Mouse (Mus musculus) left cerebral cortex, adult 2 months (tissue): ENCODE results near the gene Tbc1d14. TPM values are rescaled to one million over a fixed set of nuclear protein-coding genes. Genes with fewer than 3 reads are reported as not detected.

Experiments used
- DNase-seq, 2 experiments: peaks; one replicate each; pipeline ENCODE4 v3.0.0; 2021 to 2022; ENCODE audit warnings: low spot score in 2 of 2, mixed read lengths in 1 of 2; ENCODE audit errors: extremely low spot score in 1 of 2
- H3K27ac ChIP-seq: fragments of 200-600 bp; 2 replicates; pipeline ENCODE4 v1.8.1; 2022
- H3K4me3 ChIP-seq: fragments of 200-600 bp; 2 replicates; pipeline ENCODE4 v1.8.1; 2022
- CTCF ChIP-seq: fragments of 200-600 bp; IDR thresholded peaks from 2 replicates; pipeline ENCODE4 v1.8.1; 2022; ENCODE audit warnings: antibody characterized with exemption, mild to moderate bottlenecking, moderate library complexity
- intact Hi-C: fragments of 180-260 bp; cut with DNase I; formaldehyde crosslinking; loops from one replicate; pipeline ENCODE4 v1.15.1; 2025
- total RNA-seq, 2 experiments: library from RNA; stranded (reverse); gene quantifications; 2 replicates each; pipeline ENCODE4 v1.2.3; 2021

Gene Tbc1d14
- total RNA-seq, 2 experiments from 2014 or later, result 82.0 to 82.4 TPM

GRCm38 (mm10) chr5:36561509-36561908 is 31.6 kb downstream of the Tbc1d14 start:
- peak overlapping the region; percentile 8; the same call in 1 of the 2 replicates for H3K27ac ChIP-seq
- DNase-seq, result no peak
- intact Hi-C loops, result no loop called here
- no peak for TF ChIP-seq CTCF
- no peak overlapping the region for H3K4me3 ChIP-seq

- intact Hi-C loops, result no loop called here
- no peak overlapping the region for H3K4me3 ChIP-seq
- no peak overlapping the region; the same call in 1 of the 2 replicates for H3K27ac ChIP-seq
- DNase-seq, result no peak
- no peak for TF ChIP-seq CTCF
These were observed 32.6 kb downstream of the Tbc1d14 start for GRCm38 (mm10) chr5:36560490-36560889.

GRCm38 (mm10) chr5:36559510-36560235 is 33.4 kb downstream of the Tbc1d14 start:
- no peak overlapping the region for H3K4me3 ChIP-seq
- no peak for TF ChIP-seq CTCF
- DNase-seq, result no peak
- no peak overlapping the region for H3K27ac ChIP-seq
- intact Hi-C loops, result no loop called here

GRCm38 (mm10) chr5:36559106-36559505 is 34.0 kb downstream of the Tbc1d14 start:
- DNase-seq, result no peak
- no peak overlapping the region for H3K4me3 ChIP-seq
- TF ChIP-seq CTCF, result no peak
- intact Hi-C loops, result no loop called here
- H3K27ac ChIP-seq, result no peak overlapping the region

GRCm38 (mm10) chr5:36558526-36558925 is 34.5 kb downstream of the Tbc1d14 start:
- TF ChIP-seq CTCF, result no peak
- Histone ChIP-seq H3K4me3 (no peak overlapping the region), H3K27ac (no peak overlapping the region)
- intact Hi-C loops, result no loop called here
- no peak for DNase-seq

- DNase-seq, result no peak
- Histone ChIP-seq H3K4me3 (no peak overlapping the region), H3K27ac (no peak overlapping the region)
- intact Hi-C loops, result no loop called here
- TF ChIP-seq CTCF, result no peak
These were observed 35.3 kb downstream of the Tbc1d14 start for GRCm38 (mm10) chr5:36557584-36558308.

- TF ChIP-seq CTCF, result no peak
- no peak overlapping the region for H3K27ac ChIP-seq
- H3K4me3 ChIP-seq, result no peak overlapping the region
- no peak for DNase-seq
- intact Hi-C loops, result no loop called here
These were observed 36.2 kb downstream of the Tbc1d14 start for GRCm38 (mm10) chr5:36556906-36557305.

- intact Hi-C loops, result no loop called here
- Histone ChIP-seq H3K27ac (no peak overlapping the region), H3K4me3 (no peak overlapping the region)
- no peak for TF ChIP-seq CTCF
- no peak for DNase-seq
These were observed 36.8 kb downstream of the Tbc1d14 start for GRCm38 (mm10) chr5:36556289-36556688.

- TF ChIP-seq CTCF, result no peak
- intact Hi-C loops, result no loop called here
- DNase-seq, result no peak
- H3K27ac ChIP-seq, result no peak overlapping the region
- no peak overlapping the region for H3K4me3 ChIP-seq
These were observed 38.6 kb downstream of the Tbc1d14 start for GRCm38 (mm10) chr5:36554496-36554895.

- intact Hi-C loops, result no loop called here
These were observed 39.2 kb downstream of the Tbc1d14 start for GRCm38 (mm10) chr5:36553886-36554285.

GRCm38 (mm10) chr5:36553056-36553606 is 39.9 kb downstream of the Tbc1d14 start:
- Histone ChIP-seq H3K27ac (no peak overlapping the region), H3K4me3 (no peak overlapping the region)
- TF ChIP-seq CTCF, result no peak
- intact Hi-C loops, result no loop called here
- no peak for DNase-seq

More at GRCm38 (mm10) chr5:36553886-36554285, 39.2 kb downstream of the Tbc1d14 start:
- no peak overlapping the region for H3K27ac ChIP-seq
- TF ChIP-seq CTCF, result no peak
- no peak overlapping the region for H3K4me3 ChIP-seq
- DNase-seq, result no peak

GRCm38 (mm10) chr5:36552391-36552790 is 40.7 kb downstream of the Tbc1d14 start:
- no peak for TF ChIP-seq CTCF
- no peak for DNase-seq
- intact Hi-C loops, result no loop called here

More at GRCm38 (mm10) chr5:36552391-36552790, 40.7 kb downstream of the Tbc1d14 start:
- no peak overlapping the region for H3K4me3 ChIP-seq
- H3K27ac ChIP-seq, result no peak overlapping the region
